Mouse (Mus musculus): ENCODE data around the gene Mcemp1. TPM values are rescaled to one million over a fixed set of nuclear protein-coding genes. Genes with fewer than 3 reads are reported as not detected.

The Mcemp1 gene
- polyA plus RNA-seq (2011; ENCODE audit: insufficient read depth, insufficient read length, low replicate concordance, missing spikeins) = 38.3 and 142 TPM in 2 replicates

- H3K27ac ChIP-seq (ENCODE audit: control insufficient read depth, insufficient read depth, low read depth, low read length, poor library complexity) = peak within 1 kb of the TSS; percentile 95
- WGBS = 44% methylated on average over 6 of the region's 6 CpGs
- TF ChIP-seq POLR2A (IDR thresholded peaks at IDR 0.05; ENCODE audit: borderline replicate concordance, control insufficient read depth, low read depth, low read length) (no peak; the same call in 1 of the 2 replicates), CTCF (IDR thresholded peaks at IDR 0.05; ENCODE audit: control insufficient read depth, insufficient read depth, low read length) (no peak)
- peak within 1 kb of the TSS; percentile 82 for H3K4me3 ChIP-seq (replicated peaks; ENCODE audit: control insufficient read depth, low read depth, low read length)
- peaks cover 11% of the 10 kb centered on the region for H3K4me1 ChIP-seq (ENCODE audit: control insufficient read depth, insufficient read depth, low read length)
These were observed at the start of gene Mcemp1 for GRCm38 (mm10) chr8:3665507-3665906. Gene Mcemp1 (plus strand): TSS chr8:3665754.

GRCm38 (mm10) chr8:3621199-3621970 lies 44.2 kb upstream of the Mcemp1 start, which contains the start of the genes Xab2 and Pet100:
Gene Xab2 (minus strand): TSS chr8:3621316.
Gene Pet100 (plus strand): TSS chr8:3621548.
- Histone ChIP-seq H3K27ac (ENCODE audit: control insufficient read depth, insufficient read depth, low read depth, low read length, poor library complexity) (peak within 1 kb of the TSS; percentile 5; the same call in 1 of the 2 replicates), H3K4me3 (replicated peaks; ENCODE audit: control insufficient read depth, low read depth, low read length) (peak within 1 kb of the TSS; percentile 93), H3K4me1 (ENCODE audit: control insufficient read depth, insufficient read depth, low read length) (peaks cover 1% of the 10 kb centered on the region; the same call in 1 of the 2 replicates)
- TF ChIP-seq POLR2A (IDR thresholded peaks at IDR 0.05; ENCODE audit: borderline replicate concordance, control insufficient read depth, low read depth, low read length) (peak; percentile 84; the same call in 1 of the 2 replicates), CTCF (IDR thresholded peaks at IDR 0.05; ENCODE audit: control insufficient read depth, insufficient read depth, low read length) (no peak)
- WGBS = under 1% methylated on average over 37 of the region's 37 CpGs

- peaks cover 1% of the 10 kb centered on the region; the same call in 1 of the 2 replicates for H3K4me1 ChIP-seq (ENCODE audit: control insufficient read depth, insufficient read depth, low read length)
- H3K27ac ChIP-seq (ENCODE audit: control insufficient read depth, insufficient read depth, low read depth, low read length, poor library complexity) = no peak overlapping the region
- peak overlapping the region; percentile 56 for H3K4me3 ChIP-seq (replicated peaks; ENCODE audit: control insufficient read depth, low read depth, low read length)
- TF ChIP-seq CTCF (IDR thresholded peaks at IDR 0.05; ENCODE audit: control insufficient read depth, insufficient read depth, low read length) (no peak), POLR2A (IDR thresholded peaks at IDR 0.05; ENCODE audit: borderline replicate concordance, control insufficient read depth, low read depth, low read length) (no peak)
- 62% methylated on average over 8 of the region's 8 CpGs for WGBS
These were observed 43.4 kb upstream of the Mcemp1 start for GRCm38 (mm10) chr8:3622119-3622518.

- H3K4me1 ChIP-seq (ENCODE audit: control insufficient read depth, insufficient read depth, low read length) = peaks cover 1% of the 10 kb centered on the region; the same call in 1 of the 2 replicates
- 100% methylated on average over 1 of the region's 1 CpGs for WGBS
- H3K4me3 ChIP-seq (replicated peaks; ENCODE audit: control insufficient read depth, low read depth, low read length) = no peak within 1 kb of the TSS
- TF ChIP-seq POLR2A (IDR thresholded peaks at IDR 0.05; ENCODE audit: borderline replicate concordance, control insufficient read depth, low read depth, low read length) (no peak), CTCF (IDR thresholded peaks at IDR 0.05; ENCODE audit: control insufficient read depth, insufficient read depth, low read length) (no peak)
- H3K27ac ChIP-seq (ENCODE audit: control insufficient read depth, insufficient read depth, low read depth, low read length, poor library complexity) = no peak within 1 kb of the TSS
These were observed 40.1 kb upstream of the Mcemp1 start, which contains the start of gene Pcp2 for GRCm38 (mm10) chr8:3625445-3625844. Gene Pcp2 (minus strand): TSS chr8:3625545.

- H3K4me3 ChIP-seq (replicated peaks; ENCODE audit: control insufficient read depth, low read depth, low read length) = no peak overlapping the region
- H3K27ac ChIP-seq (ENCODE audit: control insufficient read depth, insufficient read depth, low read depth, low read length, poor library complexity) = no peak overlapping the region
- TF ChIP-seq POLR2A (IDR thresholded peaks at IDR 0.05; ENCODE audit: borderline replicate concordance, control insufficient read depth, low read depth, low read length) (no peak), CTCF (IDR thresholded peaks at IDR 0.05; ENCODE audit: control insufficient read depth, insufficient read depth, low read length) (no peak)
- whole genome bisulfite sequencing = 2% methylated on average over 5 of the region's 5 CpGs
- H3K4me1 ChIP-seq (ENCODE audit: control insufficient read depth, insufficient read depth, low read length) = peaks cover under 1% of the 10 kb centered on the region
These were observed 38.6 kb upstream of the Mcemp1 start for GRCm38 (mm10) chr8:3626971-3627370.

GRCm38 (mm10) chr8:3628014-3628413 lies 37.5 kb upstream of the Mcemp1 start:
- WGBS = 55% methylated on average over 5 of the region's 5 CpGs
- TF ChIP-seq POLR2A (IDR thresholded peaks at IDR 0.05; ENCODE audit: borderline replicate concordance, control insufficient read depth, low read depth, low read length) = no peak
- TF ChIP-seq CTCF (IDR thresholded peaks at IDR 0.05; ENCODE audit: control insufficient read depth, insufficient read depth, low read length) = 0 out of 2 replicates have a peak, but pooled peaks have one; percentile 32
- Histone ChIP-seq H3K4me1 (ENCODE audit: control insufficient read depth, insufficient read depth, low read length) (no peaks in the 10 kb centered on the region; the same call in none of the 2 replicates), H3K27ac (ENCODE audit: control insufficient read depth, insufficient read depth, low read depth, low read length, poor library complexity) (no peak overlapping the region), H3K4me3 (replicated peaks; ENCODE audit: control insufficient read depth, low read depth, low read length) (no peak overlapping the region)

- no peak for TF ChIP-seq CTCF (IDR thresholded peaks at IDR 0.05; ENCODE audit: control insufficient read depth, insufficient read depth, low read length)
- peak; percentile 85; the same call in 1 of the 2 replicates for TF ChIP-seq POLR2A (IDR thresholded peaks at IDR 0.05; ENCODE audit: borderline replicate concordance, control insufficient read depth, low read depth, low read length)
- 3% methylated on average over 47 of the region's 47 CpGs for WGBS
- Histone ChIP-seq H3K4me3 (replicated peaks; ENCODE audit: control insufficient read depth, low read depth, low read length) (peak within 1 kb of the TSS; percentile 98), H3K4me1 (ENCODE audit: control insufficient read depth, insufficient read depth, low read length) (no peaks in the 10 kb centered on the region; the same call in none of the 2 replicates), H3K27ac (ENCODE audit: control insufficient read depth, insufficient read depth, low read depth, low read length, poor library complexity) (peak within 1 kb of the TSS; percentile 77)
These were observed 34.7 kb upstream of the Mcemp1 start, which contains the start of gene Stxbp2 for GRCm38 (mm10) chr8:3630647-3631477. Gene Stxbp2 (plus strand): TSS chr8:3630955.
